17 mouse cellular contexts compared by ENCODE assay signal in the genomic region with DNA sequence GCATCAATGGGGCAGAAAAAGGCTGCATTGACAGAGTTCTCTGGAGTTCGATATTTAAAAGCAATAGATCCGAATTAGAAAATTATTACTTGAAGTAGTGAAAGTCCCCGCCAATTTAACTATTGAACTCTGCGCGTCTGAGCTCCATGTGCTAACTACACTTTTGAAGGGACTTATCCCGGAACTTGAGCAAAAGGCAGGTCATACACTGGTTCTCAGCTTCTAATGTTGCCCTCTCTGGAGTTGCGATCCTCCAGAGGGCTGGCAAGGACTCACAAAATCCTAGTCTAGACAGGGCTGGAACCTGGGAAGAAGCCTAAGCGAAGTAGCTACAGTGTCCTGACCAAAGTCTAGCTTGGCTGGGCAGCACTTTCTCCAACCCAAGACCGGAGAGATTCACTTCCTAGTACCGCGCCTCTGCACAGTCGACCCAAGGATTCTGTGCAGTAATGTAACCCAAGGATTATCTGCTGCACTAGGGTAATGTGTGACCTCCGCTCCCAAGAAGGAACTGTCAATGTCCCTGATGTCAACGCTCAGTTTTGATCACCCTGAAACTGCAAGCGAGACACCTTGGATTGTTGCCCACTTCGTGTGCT. TPM values are rescaled to one million over a fixed set of nuclear protein-coding genes. Genes with fewer than 3 reads are reported as not detected.
DNase-seq lines count a peak whose midpoint lies in the region; ATAC-seq lines count a peak whose summit lies in the region.
"Had no signal": no experiment of that assay in that cellular context is flagged by ENCODE, and none has a peak within 500 bp of the region (broad histone marks: within the 10 kb centered on the region; RNA-seq: fewer than 3 reads in every experiment).

No protein-coding gene starts in this region.

- peaks cover 27% of the 10 kb centered on the region for H3K4me1 ChIP-seq in forebrain, embryonic 13.5 days
- peaks cover 36% of the 10 kb centered on the region for H3K4me1 ChIP-seq in forebrain, embryonic 10.5 days
- H3K4me1 ChIP-seq in lung, embryonic 16.5 days (replicated peaks; ENCODE audit: control insufficient read depth, insufficient read depth, low read length), result peaks cover 13% of the 10 kb centered on the region
- peaks cover 8% of the 10 kb centered on the region; the same call in 1 of the 2 replicates for H3K4me1 ChIP-seq in embryonic facial prominence, embryonic 12.5 days
- H3K4me1 ChIP-seq in megakaryocyte, embryonic 14.5 days, result peaks cover 42% of the 10 kb centered on the region

- intact Hi-C loops in left cerebral cortex, postnatal 10 days (cut with DNase I), result loop anchor here (2.0 kb wide), 1 partner anchor 235 kb away; no protein-coding TSS in a partner anchor

- peak overlapping the region; percentile 27; the same call in 1 of the 2 replicates for H3K9ac ChIP-seq in forebrain, embryonic 13.5 days
- H3K9ac ChIP-seq in lung, embryonic 16.5 days (ENCODE audit: low read length), result no peak overlapping the region
- H3K9ac ChIP-seq in embryonic facial prominence, embryonic 12.5 days, result peak overlapping the region; percentile 53
- H3K9ac ChIP-seq: liver, embryonic 14.5 days; neural tube, embryonic 13.5 days had no signal

- H3K27ac ChIP-seq in forebrain, embryonic 13.5 days, result no peak overlapping the region
- H3K27ac ChIP-seq in forebrain, embryonic 10.5 days, result no peak overlapping the region
- no peak overlapping the region for H3K27ac ChIP-seq in lung, embryonic 16.5 days (ENCODE audit: low read length)
- H3K27ac ChIP-seq in embryonic facial prominence, embryonic 12.5 days, result peak overlapping the region; percentile 76
- H3K27ac ChIP-seq: hindbrain, postnatal 0 days; left cerebral cortex, adult 2 months; liver, embryonic 14.5 days; neural tube, embryonic 13.5 days had no signal

- peaks cover 84% of the 10 kb centered on the region for H3K27me3 ChIP-seq in forebrain, embryonic 13.5 days
- peaks cover 98% of the 10 kb centered on the region for H3K27me3 ChIP-seq in forebrain, embryonic 10.5 days (ENCODE audit: poor library complexity, severe bottlenecking)
- peaks cover 69% of the 10 kb centered on the region for H3K27me3 ChIP-seq in lung, embryonic 16.5 days (ENCODE audit: control insufficient read depth, insufficient read depth, low read depth, low read length)
- peaks cover 53% of the 10 kb centered on the region for H3K27me3 ChIP-seq in embryonic facial prominence, embryonic 12.5 days
- peaks cover 89% of the 10 kb centered on the region for H3K27me3 ChIP-seq in megakaryocyte, embryonic 14.5 days (replicated peaks)

- peak overlapping the region; percentile 30 for H3K4me3 ChIP-seq in forebrain, embryonic 13.5 days
- no peak overlapping the region for H3K4me3 ChIP-seq in forebrain, embryonic 10.5 days
- peak overlapping the region; percentile 13; the same call in 1 of the 2 replicates for H3K4me3 ChIP-seq in lung, embryonic 16.5 days (ENCODE audit: low read length)
- H3K4me3 ChIP-seq in embryonic facial prominence, embryonic 12.5 days, result peak overlapping the region; percentile 42
- peak overlapping the region; percentile 42 for H3K4me3 ChIP-seq in megakaryocyte, embryonic 14.5 days (replicated peaks)
- H3K4me3 ChIP-seq: left cerebral cortex, adult 2 months; neural tube, embryonic 13.5 days had no signal

- no peaks in the 10 kb centered on the region for H3K36me3 ChIP-seq in forebrain, embryonic 13.5 days (ENCODE audit: poor library complexity, severe bottlenecking)
- H3K36me3 ChIP-seq in forebrain, embryonic 10.5 days (replicated peaks), result no peaks in the 10 kb centered on the region
- no peaks in the 10 kb centered on the region for H3K36me3 ChIP-seq in lung, embryonic 16.5 days (ENCODE audit: control insufficient read depth, insufficient read depth, low read length)
- no peaks in the 10 kb centered on the region for H3K36me3 ChIP-seq in embryonic facial prominence, embryonic 12.5 days
- H3K36me3 ChIP-seq in megakaryocyte, embryonic 14.5 days (replicated peaks; ENCODE audit: low read length), result no peaks in the 10 kb centered on the region
- H3K36me3 ChIP-seq: G1E; neural tube, embryonic 13.5 days had no signal

- peak overlapping the region; percentile 21 for H3K4me2 ChIP-seq in forebrain, embryonic 13.5 days
- no peak overlapping the region; the same call in 1 of the 2 replicates for H3K4me2 ChIP-seq in lung, embryonic 16.5 days (ENCODE audit: low read depth, low read length)
- H3K4me2 ChIP-seq in embryonic facial prominence, embryonic 12.5 days (replicated peaks), result peak overlapping the region; percentile 53
- H3K4me2 ChIP-seq: neural tube, embryonic 13.5 days had no signal

- WGBS in forebrain, embryonic 13.5 days, result 2% methylated on average over 16 of the region's 16 CpGs
- under 1% methylated on average over 16 of the region's 16 CpGs for WGBS in forebrain, embryonic 10.5 days
- 4% methylated on average over 16 of the region's 16 CpGs for WGBS in lung, embryonic 16.5 days
- WGBS in embryonic facial prominence, embryonic 12.5 days, result 2% methylated on average over 16 of the region's 16 CpGs

- no peak for ATAC-seq in forebrain, embryonic 13.5 days
- ATAC-seq in lung, embryonic 16.5 days (ENCODE audit: low read depth), result no peak
- no peak for ATAC-seq in embryonic facial prominence, embryonic 12.5 days (ENCODE audit: insufficient number of reproducible peaks, insufficient read depth, low FRiP score, low TSS enrichment)
- ATAC-seq: hindbrain, postnatal 0 days had no signal

- H3K9me3 ChIP-seq in forebrain, embryonic 13.5 days (replicated peaks), result no peaks in the 10 kb centered on the region
- H3K9me3 ChIP-seq in forebrain, embryonic 10.5 days, result no peaks in the 10 kb centered on the region
- H3K9me3 ChIP-seq in lung, embryonic 16.5 days (ENCODE audit: control insufficient read depth, low read length), result no peaks in the 10 kb centered on the region
- no peaks in the 10 kb centered on the region for H3K9me3 ChIP-seq in embryonic facial prominence, embryonic 12.5 days
- peaks cover 4% of the 10 kb centered on the region; the same call in 1 of the 2 replicates for H3K9me3 ChIP-seq in megakaryocyte, embryonic 14.5 days
- H3K9me3 ChIP-seq: neural tube, embryonic 13.5 days had no signal

- no peak for DNase-seq in forebrain, embryonic 10.5 days (ENCODE audit: extremely low spot score, low spot score)
- no peak for DNase-seq in lung, postnatal 14 days
- DNase-seq in cerebellum, postnatal 25 days, result no peak
- no peak for DNase-seq in left cerebral cortex, postnatal 10 days (ENCODE audit: extremely low spot score in 1 of 2, low spot score in 2 of 2)
- DNase-seq: kidney, postnatal 36 days; thymus, postnatal 4 days had no signal

RNA-seq across cellular contexts. Expression of gene Lhx8, which starts 3.0 kb away (rescaled TPM):
- polyA plus RNA-seq in forebrain, embryonic 13.5 days (2015; fragmentation: Nextera tagmentation; extraction: Ambion mirVana), result 15.7 and 24.5 TPM in 2 replicates
- polyA plus RNA-seq in forebrain, embryonic 10.5 days (2016; fragmentation: Nextera tagmentation; extraction: Ambion mirVana), result 2.5 and 4.8 TPM in 2 replicates
- 0.09 and 0.11 TPM in 2 replicates for polyA plus RNA-seq in lung, embryonic 16.5 days (2015; fragmentation: Nextera tagmentation; extraction: Ambion mirVana)
- 60.9 and 72.6 TPM in 2 replicates for polyA plus RNA-seq in embryonic facial prominence, embryonic 12.5 days (2016; fragmentation: Nextera tagmentation; extraction: Ambion mirVana)
- polyA plus RNA-seq in megakaryocyte, embryonic 14.5 days (2012; ENCODE audit: insufficient read depth, low replicate concordance), result not detected in 2 replicates
- 1 to 10 TPM in 1 of 2 experiments, under 1 TPM in 1; 0.81 to 1.7 TPM for total RNA-seq in left cerebral cortex, postnatal 10 days (2021)
- total RNA-seq: gastrocnemius, adult 18-20 months; hindbrain, postnatal 0 days; megakaryocyte-erythroid progenitor cell, adult 5-6 weeks had no signal
- polyA plus RNA-seq: G1E; neural tube, embryonic 13.5 days had no signal
